In genomic region chr8:82919676-82920075, GRCm38 (mm10) we compare ENCODE assay signal across 25 mouse cellular contexts. TPM values are rescaled to one million over a fixed set of nuclear protein-coding genes. Genes with fewer than 3 reads are reported as not detected.
DNase-seq lines count a peak whose midpoint lies in the region; ATAC-seq lines count a peak whose summit lies in the region.
"Had no signal": no experiment of that assay in that cellular context is flagged by ENCODE, and none has a peak within 500 bp of the region (broad histone marks: within the 10 kb centered on the region; RNA-seq: fewer than 3 reads in every experiment).

No protein-coding gene starts in this region.

- intact Hi-C loops in left cerebral cortex, postnatal 14 days (cut with DNase I), result no loop called here

- H3K9ac ChIP-seq in hindbrain, embryonic 12.5 days, result no peak overlapping the region
- H3K9ac ChIP-seq in hindbrain, embryonic 16.5 days (ENCODE audit: low read depth, low read length), result no peak overlapping the region
- H3K9ac ChIP-seq in neural tube, embryonic 12.5 days, result no peak overlapping the region
- H3K9ac ChIP-seq: embryonic facial prominence, embryonic 12.5 days; embryonic facial prominence, embryonic 15.5 days; forebrain, postnatal 0 days; heart, embryonic 13.5 days; hindbrain, embryonic 13.5 days had no signal

- no peak overlapping the region for H3K4me2 ChIP-seq in hindbrain, embryonic 12.5 days (replicated peaks)
- H3K4me2 ChIP-seq in hindbrain, embryonic 16.5 days (ENCODE audit: low read length), result no peak overlapping the region
- H3K4me2 ChIP-seq in neural tube, embryonic 12.5 days (replicated peaks), result no peak overlapping the region
- H3K4me2 ChIP-seq: embryonic facial prominence, embryonic 12.5 days; embryonic facial prominence, embryonic 15.5 days; heart, embryonic 13.5 days; hindbrain, embryonic 13.5 days had no signal

- no peak overlapping the region for H3K27ac ChIP-seq in hindbrain, embryonic 12.5 days
- no peak overlapping the region for H3K27ac ChIP-seq in hindbrain, embryonic 16.5 days (ENCODE audit: low read depth, low read length)
- H3K27ac ChIP-seq in neural tube, embryonic 12.5 days, result no peak overlapping the region
- H3K27ac ChIP-seq: embryonic facial prominence, embryonic 12.5 days; embryonic facial prominence, embryonic 15.5 days; gastrocnemius, adult 2 months; heart, embryonic 10.5 days; heart, embryonic 13.5 days; hindbrain, embryonic 13.5 days had no signal

- 60% methylated on average over 4 of the region's 4 CpGs for WGBS in hindbrain, embryonic 12.5 days
- 47% methylated on average over 4 of the region's 4 CpGs for WGBS in hindbrain, embryonic 16.5 days
- WGBS in neural tube, embryonic 12.5 days, result 35% methylated on average over 4 of the region's 4 CpGs

- H3K4me3 ChIP-seq in hindbrain, embryonic 12.5 days, result no peak overlapping the region
- no peak overlapping the region for H3K4me3 ChIP-seq in hindbrain, embryonic 16.5 days (ENCODE audit: low read length)
- H3K4me3 ChIP-seq in neural tube, embryonic 12.5 days, result no peak overlapping the region
- H3K4me3 ChIP-seq: embryonic facial prominence, embryonic 12.5 days; embryonic facial prominence, embryonic 15.5 days; gastrocnemius, adult 2 months; heart, embryonic 10.5 days; heart, embryonic 13.5 days; hindbrain, embryonic 13.5 days had no signal

- ATAC-seq in hindbrain, embryonic 12.5 days (ENCODE audit: low FRiP score), result 0 out of 2 replicates have a peak, but pooled peaks have one; percentile 8
- no peak for ATAC-seq in hindbrain, embryonic 16.5 days
- peak; percentile 68 for ATAC-seq in neural tube, embryonic 12.5 days (ENCODE audit: low FRiP score, low read depth)
- ATAC-seq: CD4-positive, CD25-positive, alpha-beta regulatory T cell, adult 4 months; forebrain, embryonic 14.5 days; forebrain, postnatal 0 days had no signal

- H3K36me3 ChIP-seq in hindbrain, embryonic 12.5 days, result no peaks in the 10 kb centered on the region
- H3K36me3 ChIP-seq in hindbrain, embryonic 16.5 days (ENCODE audit: control insufficient read depth, insufficient read depth, low read length), result no peaks in the 10 kb centered on the region
- H3K36me3 ChIP-seq in neural tube, embryonic 12.5 days, result no peaks in the 10 kb centered on the region
- H3K36me3 ChIP-seq: embryonic facial prominence, embryonic 12.5 days; embryonic facial prominence, embryonic 15.5 days; heart, embryonic 10.5 days; heart, embryonic 13.5 days; hindbrain, embryonic 13.5 days had no signal

- peaks cover 9% of the 10 kb centered on the region for H3K4me1 ChIP-seq in hindbrain, embryonic 12.5 days
- no peaks in the 10 kb centered on the region for H3K4me1 ChIP-seq in hindbrain, embryonic 16.5 days (ENCODE audit: control insufficient read depth, insufficient read depth, low read depth, low read length)
- H3K4me1 ChIP-seq in neural tube, embryonic 12.5 days, result peaks cover 12% of the 10 kb centered on the region
- H3K4me1 ChIP-seq: embryonic facial prominence, embryonic 12.5 days; embryonic facial prominence, embryonic 15.5 days had no signal

- H3K27me3 ChIP-seq in hindbrain, embryonic 12.5 days, result no peaks in the 10 kb centered on the region
- no peaks in the 10 kb centered on the region for H3K27me3 ChIP-seq in hindbrain, embryonic 16.5 days (replicated peaks; ENCODE audit: control insufficient read depth, insufficient read depth, low read length)
- H3K27me3 ChIP-seq in neural tube, embryonic 12.5 days (replicated peaks), result no peaks in the 10 kb centered on the region
- H3K27me3 ChIP-seq: embryonic facial prominence, embryonic 12.5 days; embryonic facial prominence, embryonic 15.5 days; heart, embryonic 13.5 days; hindbrain, embryonic 13.5 days had no signal

- DNase-seq in neural tube, embryonic 10.5 days (ENCODE audit: extremely low spot score, low spot score), result no peak
- DNase-seq in ZHBTc4 (ENCODE audit: low read depth, low spot score), result peak; percentile 15
- DNase-seq in left cerebral cortex, postnatal 14 days (ENCODE audit: low spot score in 2 of 2), result no peak
- DNase-seq: adrenal gland, adult 2 months; adrenal gland, postnatal 14 days; cerebellum, adult 11 months; cerebellum, adult 2 months; cerebellum, adult 9-11 months; cerebellum, postnatal 25 days; forebrain, postnatal 0 days; gastrocnemius, adult 2 months; gastrocnemius, postnatal 14 days; heart, adult 18-20 months; heart, postnatal 14 days; heart, postnatal 4 days had no signal

- no peaks in the 10 kb centered on the region for H3K9me3 ChIP-seq in hindbrain, embryonic 12.5 days (replicated peaks)
- no peaks in the 10 kb centered on the region for H3K9me3 ChIP-seq in hindbrain, embryonic 16.5 days (ENCODE audit: control insufficient read depth, low read length)
- no peaks in the 10 kb centered on the region for H3K9me3 ChIP-seq in neural tube, embryonic 12.5 days
- H3K9me3 ChIP-seq: embryonic facial prominence, embryonic 12.5 days; embryonic facial prominence, embryonic 15.5 days; heart, embryonic 10.5 days; heart, embryonic 13.5 days; hindbrain, embryonic 13.5 days had no signal

RNA-seq across cellular contexts. Expression of gene Rnf150, which starts 56.5 kb away (rescaled TPM):
- polyA plus RNA-seq in hindbrain, embryonic 12.5 days (2016; fragmentation: Nextera tagmentation; extraction: Ambion mirVana), result 2.4 and 2.5 TPM in 2 replicates
- polyA plus RNA-seq in hindbrain, embryonic 16.5 days (2015; fragmentation: Nextera tagmentation; extraction: Ambion mirVana), result 2.0 and 2.1 TPM in 2 replicates
- polyA plus RNA-seq in neural tube, embryonic 12.5 days (2016; fragmentation: Nextera tagmentation; extraction: Ambion mirVana), result 2.5 and 2.8 TPM in 2 replicates
- 10 to 100 TPM; 33.0 to 35.0 TPM for total RNA-seq in left cerebral cortex, postnatal 14 days (2021)
- polyA plus RNA-seq: CD4-positive, CD25-positive, alpha-beta regulatory T cell, adult 4 months had no signal
